Comparison of ENCODE assay signal across 11 mouse cellular contexts in genomic region chr15:89062518-89062910, GRCm38 (mm10). TPM values are rescaled to one million over a fixed set of nuclear protein-coding genes. Genes with fewer than 3 reads are reported as not detected.
A peak's percentile ranks its signal among the peaks of the same experiment; 100 is the strongest.
DNase-seq lines count a peak whose midpoint lies in the region.
"Had no signal": no experiment of that assay in that cellular context is flagged by ENCODE, and none has a peak within 500 bp of the region (broad histone marks: within the 10 kb centered on the region; RNA-seq: fewer than 3 reads in every experiment).

No protein-coding gene starts in this region.

- intact Hi-C loops in gastrocnemius, postnatal 14 days (cut with DNase I; ENCODE audit: low total_unique reads), result no loop called here

- DNase-seq in cerebellum, adult 11-12 months, result peak; percentile 40
- no peak for DNase-seq in cerebellum, adult 9-11 months
- peak; percentile 1 for DNase-seq in gastrocnemius, postnatal 14 days
- DNase-seq in gastrocnemius, adult 18-20 months (ENCODE audit: low spot score), result no peak
- DNase-seq in ovary, postnatal 36 days (ENCODE audit: low spot score), result peak; percentile 1
- no peak for DNase-seq in ovary, postnatal 14 days (ENCODE audit: low spot score)
- peak; percentile 8 to 14 for DNase-seq in cerebellum, postnatal 25 days
- DNase-seq: adrenal gland, postnatal 10 days; embryo, embryonic 11 days had no signal

RNA-seq across cellular contexts. Expression of gene Panx2, which starts 3.0 kb away (rescaled TPM):
- total RNA-seq in gastrocnemius, postnatal 14 days (2021), result under 1 TPM in 1 of 2 experiments, not detected in 1; 0.27 TPM
- not detected for total RNA-seq in gastrocnemius, adult 18-20 months (2021)
- total RNA-seq: gastrocnemius, adult 8-10 months; MEL had no signal

RNA-seq across cellular contexts. Expression of gene Trabd, which starts 12.4 kb away (rescaled TPM):
- total RNA-seq in gastrocnemius, postnatal 14 days (2021), result 10 to 100 TPM; 20.4 to 23.6 TPM
- total RNA-seq in gastrocnemius, adult 18-20 months (2021), result 10 to 100 TPM; 31.6 to 36.1 TPM

RNA-seq across cellular contexts. Expression of gene Selenoo, which starts 26.4 kb away (rescaled TPM):
- total RNA-seq in gastrocnemius, postnatal 14 days (2021), result 10 to 100 TPM in 1 of 2 experiments, 1 to 10 TPM in 1; 9.8 to 10.1 TPM
- 10 to 100 TPM; 14.7 to 15.5 TPM for total RNA-seq in gastrocnemius, adult 18-20 months (2021)

Comparison
In these comparisons a context has a peak if more than half of its experiments do, and no peak if none do; other contexts are left out.
1. DNase-seq: peak in cerebellum, adult 11-12 months (single experiment), gastrocnemius, postnatal 14 days (single experiment), ovary, postnatal 36 days (single experiment) and cerebellum, postnatal 25 days (2 of 2); none in cerebellum, adult 9-11 months (single experiment), gastrocnemius, adult 18-20 months (single experiment) and ovary, postnatal 14 days (single experiment).